Mouse (Mus musculus) erythroblast, embryonic 14.5 days (primary cell): ENCODE data around the gene Pth1r.

Experiments
- GATA1 ChIP-seq: IDR thresholded peaks from 2 replicates; pipeline ENCODE4 v1.6.1; 2012; ENCODE audit warnings: low read length, inconsistent platforms, mixed read lengths
- TAL1 ChIP-seq: IDR thresholded peaks from 3 replicates; pipeline ENCODE4 v1.6.1; 2012; ENCODE audit warnings: low read length, inconsistent platforms, mixed read lengths

DNA sequence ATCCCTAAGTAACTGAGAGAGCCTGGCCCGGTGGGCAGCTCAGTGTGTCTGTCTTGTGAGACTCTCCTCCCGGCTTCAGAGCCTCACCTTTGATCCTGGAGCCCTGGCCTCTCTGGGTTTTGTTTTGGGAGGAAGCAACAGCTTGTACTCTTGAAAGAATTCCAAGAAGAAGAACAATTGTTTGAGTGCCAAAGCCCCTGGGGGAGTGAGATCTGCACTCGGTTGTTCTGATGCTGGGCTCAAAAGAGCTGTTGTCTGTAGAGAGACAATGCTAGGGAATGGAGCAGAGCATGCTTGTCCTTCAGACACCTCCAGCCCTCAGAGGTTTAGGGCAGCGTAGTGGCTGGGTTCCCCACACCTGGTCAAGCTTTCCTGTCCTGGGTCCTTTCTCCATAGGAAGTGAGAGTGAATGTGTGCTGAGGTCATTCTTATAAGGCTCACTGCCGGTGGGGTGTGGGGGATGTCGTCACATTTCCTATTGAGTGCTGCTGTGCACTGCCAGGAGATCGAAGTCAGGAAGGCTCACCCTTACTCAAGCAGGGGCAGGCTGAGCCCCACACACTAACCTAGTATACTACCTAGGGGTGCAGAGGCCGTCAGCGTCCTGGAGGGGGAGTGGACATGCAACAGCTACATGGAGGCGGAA, 73.7 kb downstream of the Pth1r start:
- no peak for TF ChIP-seq TAL1
- no peak for TF ChIP-seq GATA1
